Mouse (Mus musculus): ENCODE measurements around the gene Olfr1039. TPM values are rescaled to one million over a fixed set of nuclear protein-coding genes. Genes with fewer than 3 reads are reported as not detected.

Gene Olfr1039
- polyA plus RNA-seq (2012; rRNA removed), result not detected in 2 replicates

DNA sequence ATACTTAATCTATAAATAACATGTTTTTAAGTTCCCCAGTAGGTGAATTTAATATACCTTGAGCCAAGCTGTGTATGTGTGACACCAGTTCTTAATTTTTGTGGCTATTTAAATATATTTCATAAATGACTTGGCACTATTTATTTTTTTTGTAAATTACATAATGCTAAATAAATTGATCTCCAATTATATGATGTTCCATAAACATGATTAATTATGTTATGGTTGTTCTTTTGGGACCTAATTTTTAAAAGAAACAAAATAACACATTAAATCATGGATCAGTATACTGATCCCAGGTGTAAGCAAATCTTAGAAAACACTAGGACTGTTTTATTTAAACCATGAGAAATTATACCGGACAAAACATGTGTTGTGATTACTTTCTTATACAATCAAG, at the start of gene Olfr1039:
Olfr1039 (minus strand) TSS at position 101 of the 400 bp plus-strand sequence.

DNA sequence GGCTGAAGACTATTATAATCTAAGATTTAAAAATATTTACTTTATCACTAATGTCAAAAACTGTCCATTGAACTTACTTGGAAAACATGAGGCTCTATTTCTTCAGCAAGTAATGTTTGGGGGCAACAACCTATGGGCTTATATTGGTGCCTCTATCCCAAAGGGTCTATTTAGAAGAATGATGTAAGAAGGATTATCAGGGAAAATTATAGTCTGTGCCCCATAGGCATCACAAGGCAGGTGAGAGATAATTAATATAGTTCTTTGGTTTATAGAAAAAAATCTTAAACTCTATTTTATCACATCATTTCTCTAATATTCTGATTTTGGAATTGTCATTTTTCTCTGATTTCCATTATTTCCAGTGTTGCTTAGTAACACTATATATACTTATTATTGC, 42.0 kb upstream of the Olfr1039 start, which contains the start of gene Olfr1044:
Olfr1044 (minus strand) TSS at position 101 of the 400 bp plus-strand sequence.

DNA sequence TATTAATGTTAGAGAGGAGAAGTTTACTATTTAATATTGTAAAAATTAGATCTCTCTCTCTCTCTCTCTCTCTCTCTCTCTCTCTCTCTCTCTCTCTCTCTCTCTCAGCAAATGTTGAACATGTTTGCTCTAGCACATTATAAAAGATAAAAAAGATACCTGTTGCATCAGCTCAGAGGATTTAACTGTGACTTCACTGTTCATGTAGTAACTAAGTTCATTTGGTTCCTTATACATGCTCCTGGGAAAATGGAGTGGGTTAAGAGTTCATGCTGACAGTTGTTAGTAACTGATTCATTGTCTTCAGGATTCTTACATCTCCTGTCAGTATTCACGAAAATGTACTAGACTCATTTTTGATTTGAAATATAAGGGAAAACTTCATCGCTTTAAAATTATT, 31.7 kb upstream of the Olfr1039 start, which contains the start of gene Olfr1043:
Olfr1043 (minus strand) TSS at position 101 of the 400 bp plus-strand sequence.

DNA sequence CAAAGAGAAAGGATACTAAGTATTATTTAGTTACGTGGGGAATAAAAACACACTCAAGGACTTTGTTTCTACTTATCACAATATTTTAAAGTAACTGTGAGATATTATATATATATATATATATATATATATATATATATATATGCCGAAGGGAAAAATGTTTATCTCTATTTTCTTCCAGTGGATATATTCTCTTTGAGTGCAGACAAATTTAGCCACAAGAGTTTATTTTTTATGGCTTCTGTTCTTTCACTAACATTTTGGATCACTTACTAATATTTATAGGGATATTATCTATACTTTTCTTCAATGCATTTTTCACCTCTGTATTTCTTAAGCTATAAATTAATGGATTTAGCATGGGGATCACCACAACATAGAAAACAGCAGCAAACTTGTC, 26.0 kb upstream of the Olfr1039 start, which contains the start of gene Olfr1042:
Olfr1042 (minus strand) TSS at position 101 of the 400 bp plus-strand sequence.

DNA sequence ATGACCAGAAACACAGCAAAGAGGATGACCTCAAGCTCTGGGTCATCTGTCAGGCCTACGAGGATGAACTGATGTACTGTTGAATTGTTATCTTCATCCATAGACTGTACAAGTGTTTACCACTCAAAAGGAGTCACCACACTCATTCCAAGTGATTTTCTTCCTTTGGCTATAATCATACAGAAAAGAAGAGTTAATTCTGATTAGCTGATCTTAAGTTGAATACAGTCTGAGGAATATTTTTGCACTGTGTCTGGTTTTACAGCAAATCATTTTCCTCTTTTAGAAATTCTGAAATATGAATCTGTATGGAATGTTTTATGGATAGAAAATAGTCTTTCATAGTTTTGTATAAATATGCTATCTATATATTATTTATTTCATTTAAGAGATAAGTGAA, 10.9 kb upstream of the Olfr1039 start, which contains the start of gene Olfr1040:
Olfr1040 (minus strand) TSS at position 101 of the 400 bp plus-strand sequence.

DNA sequence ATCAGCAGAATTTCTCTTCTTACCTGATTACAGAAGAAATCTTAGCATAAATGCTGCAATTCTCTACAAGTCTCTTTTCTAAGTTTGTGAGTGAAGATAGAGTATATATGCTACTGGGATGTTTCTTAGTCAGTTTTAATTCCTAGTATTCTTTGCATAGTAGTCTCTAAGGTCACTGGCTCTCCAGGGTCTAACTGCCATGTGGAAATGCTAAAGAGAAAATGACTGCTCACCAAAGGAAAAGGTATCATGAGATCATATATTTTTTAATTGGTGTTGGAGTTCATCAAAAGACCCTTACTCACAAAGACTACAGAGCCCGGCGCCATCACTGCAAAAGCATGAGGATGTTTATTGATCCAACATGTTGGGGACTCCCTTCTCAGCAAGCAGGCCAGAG, 48.4 kb downstream of the Olfr1039 start, which contains the start of gene Olfr1037:
Olfr1037 (minus strand) TSS at position 101 of the 400 bp plus-strand sequence.

Other genes starting within 250 kb of the Olfr1039 start
- gene Olfr1024, start 230.9 kb downstream of the Olfr1039 start, polyA plus RNA-seq (2012; rRNA removed), result not detected in 2 replicates
- gene Olfr1025-ps1, start 220.7 kb downstream of the Olfr1039 start, polyA plus RNA-seq (2012; rRNA removed), result not detected in 2 replicates
- not detected in 2 replicates for gene Olfr1026, start 214.4 kb downstream of the Olfr1039 start, polyA plus RNA-seq (2012; rRNA removed)
- not detected in 2 replicates for gene Olfr1028, start 185.5 kb downstream of the Olfr1039 start, polyA plus RNA-seq (2012; rRNA removed)
- 0.29 and 0.58 TPM in 2 replicates for gene Olfr1029, start 162.0 kb downstream of the Olfr1039 start, polyA plus RNA-seq (2012; rRNA removed)
- gene Olfr1030, start 156.7 kb downstream of the Olfr1039 start, polyA plus RNA-seq (2012; rRNA removed), result 0.03 and 0.05 TPM in 2 replicates
- gene Olfr1031, start 145.6 kb downstream of the Olfr1039 start, polyA plus RNA-seq (2012; rRNA removed), result not detected in 2 replicates
- not detected in 2 replicates for gene Olfr1032, start 130.4 kb downstream of the Olfr1039 start, polyA plus RNA-seq (2012; rRNA removed)
- gene Olfr1033, start 115.3 kb downstream of the Olfr1039 start, polyA plus RNA-seq (2012; rRNA removed), result 1.4 and 1.5 TPM in 2 replicates
- 0.37 and 0.41 TPM in 2 replicates for gene Olfr1034, start 90.1 kb downstream of the Olfr1039 start, polyA plus RNA-seq (2012; rRNA removed)
- not detected in 2 replicates for gene Olfr1036, start 61.9 kb downstream of the Olfr1039 start, polyA plus RNA-seq (2012; rRNA removed)
- not detected in 2 replicates for gene Olfr1037, start 48.5 kb downstream of the Olfr1039 start, polyA plus RNA-seq (2012; rRNA removed)
- not detected in 2 replicates for gene Olfr1040, start 10.8 kb upstream of the Olfr1039 start, polyA plus RNA-seq (2012; rRNA removed)
- gene Olfr1042, start 25.9 kb upstream of the Olfr1039 start, polyA plus RNA-seq (2012; rRNA removed), result not detected in 2 replicates
- not detected in 2 replicates for gene Olfr1043, start 31.6 kb upstream of the Olfr1039 start, polyA plus RNA-seq (2012; rRNA removed)
- not detected in 2 replicates for gene Olfr1044, start 41.9 kb upstream of the Olfr1039 start, polyA plus RNA-seq (2012; rRNA removed)
- not detected in 2 replicates for gene Olfr52, start 49.8 kb upstream of the Olfr1039 start, polyA plus RNA-seq (2012; rRNA removed)
- gene Olfr1045, start 67.1 kb upstream of the Olfr1039 start, polyA plus RNA-seq (2012; rRNA removed), result not detected in 2 replicates
- gene Olfr1046, start 83.4 kb upstream of the Olfr1039 start, polyA plus RNA-seq (2012; rRNA removed), result not detected in 2 replicates
- gene Olfr1047, start 95.5 kb upstream of the Olfr1039 start, polyA plus RNA-seq (2012; rRNA removed), result not detected in 2 replicates
- not detected in 2 replicates for gene Olfr1048, start 104.4 kb upstream of the Olfr1039 start, polyA plus RNA-seq (2012; rRNA removed)
- gene Olfr1049, start 122.4 kb upstream of the Olfr1039 start, polyA plus RNA-seq (2012; rRNA removed), result not detected in 2 replicates
- not detected in 2 replicates for gene Olfr1051, start 143.2 kb upstream of the Olfr1039 start, polyA plus RNA-seq (2012; rRNA removed)
- gene Olfr1052, start 156.5 kb upstream of the Olfr1039 start, polyA plus RNA-seq (2012; rRNA removed), result not detected in 2 replicates
- not detected in 2 replicates for gene Olfr1053, start 179.4 kb upstream of the Olfr1039 start, polyA plus RNA-seq (2012; rRNA removed)
- not detected in 2 replicates for gene Olfr1054, start 199.5 kb upstream of the Olfr1039 start, polyA plus RNA-seq (2012; rRNA removed)
- not detected in 2 replicates for gene Olfr1055, start 214.4 kb upstream of the Olfr1039 start, polyA plus RNA-seq (2012; rRNA removed)
- not detected in 2 replicates for gene Olfr1056, start 226.5 kb upstream of the Olfr1039 start, polyA plus RNA-seq (2012; rRNA removed)
- gene Olfr1057, start 242.5 kb upstream of the Olfr1039 start, polyA plus RNA-seq (2012; rRNA removed), result not detected in 2 replicates